Mouse (Mus musculus) adrenal gland, postnatal 4 days (tissue): ENCODE data around the gene Mest. TPM values are rescaled to one million over a fixed set of nuclear protein-coding genes. Genes with fewer than 3 reads are reported as not detected.

Experiments
- DNase-seq, 2 experiments: peaks; one replicate each; pipeline ENCODE4 v3.0.0; 2021 to 2022; ENCODE audit warnings: low spot score in 2 of 2, mixed read lengths in 2 of 2
- total RNA-seq, 2 experiments: library from RNA; stranded (reverse); gene quantifications; 2 replicates each; pipeline ENCODE4 v1.2.3; 2021

The Mest gene
- total RNA-seq, 2 experiments from 2014 or later = 359 to 373 TPM

DNA sequence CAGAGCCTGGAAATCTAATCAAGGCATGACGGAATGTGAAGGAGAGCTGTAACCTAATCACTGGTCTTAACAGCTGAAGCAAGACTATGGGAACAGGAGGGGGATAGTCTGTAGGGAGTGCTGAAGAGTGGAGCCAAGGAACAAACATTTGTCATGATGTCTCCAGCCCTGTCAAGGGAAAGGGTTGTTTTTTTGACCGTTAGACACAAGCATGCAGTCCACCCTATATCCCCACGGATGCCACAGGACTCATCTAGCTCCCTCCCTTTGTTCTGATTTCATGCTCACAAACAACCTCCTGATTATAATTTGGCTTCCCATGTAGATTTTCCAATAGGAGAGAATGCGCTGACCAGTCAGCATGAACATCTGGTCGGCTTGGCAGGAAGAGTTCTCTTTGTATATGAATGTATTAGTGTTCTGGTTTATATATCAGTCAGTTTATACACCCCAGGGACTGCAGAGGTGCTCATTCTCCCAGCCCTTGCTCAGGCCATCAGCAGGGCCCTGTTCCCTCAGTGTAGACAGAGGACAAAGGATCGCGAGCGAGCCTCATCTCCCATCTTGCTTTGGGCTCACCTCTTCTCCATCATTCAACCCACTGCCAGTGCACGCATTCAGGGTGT, 19.3 kb upstream of the Mest start:
- DNase-seq = no peak

DNA sequence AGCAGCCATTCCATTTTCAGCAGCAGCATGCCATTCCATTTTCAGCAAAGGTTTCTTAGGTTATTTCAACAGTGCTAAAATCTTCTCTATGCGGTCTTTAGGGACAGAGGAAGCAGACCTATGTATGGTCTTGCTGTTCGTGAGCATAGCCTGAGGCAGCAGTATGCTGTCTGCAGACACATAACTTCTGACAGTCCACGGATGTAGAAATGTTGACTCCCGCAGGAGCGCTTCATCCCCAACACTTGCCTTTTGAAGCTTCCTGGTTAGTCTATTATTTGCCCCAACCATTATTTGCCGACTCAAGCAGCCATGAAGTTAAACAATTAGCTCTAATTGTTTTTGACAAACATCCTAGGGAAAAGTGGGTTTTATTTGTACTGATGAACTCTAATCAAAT, 14.2 kb upstream of the Mest start:
- DNase-seq = no peak

GRCm38 (mm10) chr6:30710371-30711364, 12.7 kb upstream of the Mest start:
- no peak for DNase-seq

DNA sequence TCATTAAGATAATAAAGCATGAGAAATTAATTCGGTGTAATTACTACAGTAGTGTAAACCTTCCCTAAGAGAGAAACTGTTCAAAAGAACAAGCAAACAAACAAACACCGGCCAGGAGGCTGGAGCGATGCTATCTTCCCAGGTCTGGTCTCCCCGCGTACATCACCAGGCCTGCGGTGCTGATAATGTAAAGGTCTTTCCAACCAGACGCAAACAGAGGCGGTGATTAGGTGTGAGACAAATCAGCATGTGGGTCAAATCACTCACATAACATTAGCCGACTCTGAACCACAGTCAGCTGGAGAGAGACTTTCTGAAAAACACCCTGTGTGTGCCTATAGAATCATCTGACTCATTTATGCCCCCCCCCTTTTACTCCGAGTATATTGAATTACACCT, 12.0 kb upstream of the Mest start:
- no peak for DNase-seq

DNA sequence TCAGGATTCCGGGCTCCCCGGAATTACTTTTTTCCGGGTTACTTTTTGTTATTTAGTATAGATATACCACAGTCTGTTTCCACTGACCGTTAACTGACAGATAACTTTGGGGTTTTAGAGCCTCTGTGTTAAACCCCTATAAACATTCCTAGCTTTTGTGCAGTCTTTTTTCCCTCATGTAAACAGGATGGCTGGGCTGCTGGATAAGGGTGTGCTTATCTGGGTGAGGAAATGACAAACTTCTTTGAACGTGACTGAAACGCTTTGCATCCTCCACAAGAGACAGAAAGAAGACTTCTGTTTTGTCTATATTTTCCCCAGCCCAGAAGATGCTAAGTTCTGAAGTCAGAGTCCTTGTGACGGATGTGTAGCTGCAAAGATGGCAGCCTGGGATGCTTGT, 10.9 kb upstream of the Mest start:
- DNase-seq = no peak

- DNase-seq = no peak
Observed at GRCm38 (mm10) chr6:30713455-30713854, 9.9 kb upstream of the Mest start.

DNA sequence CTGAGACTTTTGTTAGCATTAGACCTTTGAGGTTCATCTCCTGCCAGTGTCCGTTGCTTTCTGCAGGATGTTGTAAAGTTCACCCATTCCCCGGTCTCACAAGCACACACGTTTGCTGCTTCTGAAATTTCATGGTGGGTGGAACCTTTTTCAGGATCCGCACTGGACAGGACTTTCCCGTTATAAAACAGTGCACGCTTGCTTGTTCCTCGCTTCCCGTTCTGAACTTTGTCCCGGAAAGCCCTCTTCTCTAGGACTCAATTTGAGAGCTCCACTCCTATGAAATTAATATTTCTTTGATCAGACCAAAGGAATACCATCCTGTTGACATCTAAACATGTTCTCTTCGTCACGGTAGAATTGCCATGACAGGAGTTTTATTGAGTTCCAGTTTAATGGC, 9.5 kb upstream of the Mest start:
- DNase-seq = no peak

DNA sequence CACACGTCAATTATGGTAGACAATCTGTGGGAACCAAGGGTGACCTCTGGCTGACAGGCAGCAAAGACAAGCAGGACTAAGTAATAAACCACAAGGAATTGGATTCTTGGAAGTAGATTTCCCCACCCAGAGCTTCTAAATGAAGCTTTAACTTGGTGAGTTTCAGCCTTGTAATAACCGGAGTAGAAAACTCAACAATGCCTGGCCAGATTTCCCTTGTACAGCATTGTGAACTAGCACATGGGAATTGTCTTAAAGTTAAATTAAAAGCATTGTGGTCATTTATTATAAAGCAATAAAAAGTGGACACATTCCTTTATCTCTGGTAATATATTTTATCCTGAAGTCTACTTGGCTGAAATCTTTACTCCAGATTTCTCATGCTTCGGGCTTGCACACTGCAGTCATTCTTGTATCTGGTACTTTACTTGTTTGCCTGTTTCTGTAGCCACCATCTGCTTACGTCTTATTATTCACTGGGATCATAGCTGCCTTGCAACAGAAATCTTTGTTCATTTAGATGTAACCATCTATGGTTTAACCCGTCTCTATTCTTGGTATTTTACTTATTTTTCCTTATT, 8.4 kb upstream of the Mest start:
- DNase-seq = no peak

GRCm38 (mm10) chr6:30716796-30717195, 6.6 kb upstream of the Mest start:
- DNase-seq = no peak

DNA sequence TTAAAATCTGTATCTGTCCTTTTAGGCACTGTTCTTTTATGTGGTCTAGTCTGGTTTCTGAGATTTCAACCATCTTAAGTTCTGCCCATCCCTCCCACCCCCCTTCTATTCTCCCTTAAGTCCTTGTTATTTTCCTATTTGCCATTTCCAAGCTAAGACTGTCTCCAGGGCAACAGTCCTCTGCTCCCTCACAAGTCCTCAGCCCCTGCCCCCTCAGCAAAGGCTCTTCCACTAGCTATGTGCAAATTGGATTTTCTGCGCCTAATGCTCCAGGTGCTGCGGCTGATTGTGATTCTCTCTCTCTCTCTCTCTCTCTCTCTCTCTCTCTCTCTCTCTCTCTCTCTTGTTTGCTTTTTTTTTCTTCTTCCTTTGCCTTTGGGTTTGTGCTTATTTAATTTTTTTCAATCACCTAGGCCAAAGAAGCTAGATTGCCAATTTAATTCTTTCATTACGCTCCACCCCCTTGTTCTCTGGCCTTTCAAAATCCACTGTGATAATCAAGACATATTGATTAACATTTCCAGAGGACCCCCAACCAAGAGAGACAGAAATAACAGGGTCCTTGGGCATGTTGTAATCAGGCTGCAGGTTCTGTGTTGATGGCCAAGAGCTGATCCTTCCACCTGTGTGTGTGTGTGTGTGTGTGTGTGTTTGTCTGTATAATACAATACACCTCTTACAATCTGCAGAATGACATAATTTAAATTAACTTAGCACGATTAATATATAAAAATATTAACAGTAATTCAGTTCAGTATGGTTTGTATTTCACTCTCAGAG, 772 bp upstream of the Mest start:
- DNase-seq = no peak

- DNase-seq = no peak
Observed at GRCm38 (mm10) chr6:30730301-30730971, 7.1 kb downstream of the Mest start.

- DNase-seq = no peak
Observed at GRCm38 (mm10) chr6:30732571-30733130, 9.3 kb downstream of the Mest start.

DNA sequence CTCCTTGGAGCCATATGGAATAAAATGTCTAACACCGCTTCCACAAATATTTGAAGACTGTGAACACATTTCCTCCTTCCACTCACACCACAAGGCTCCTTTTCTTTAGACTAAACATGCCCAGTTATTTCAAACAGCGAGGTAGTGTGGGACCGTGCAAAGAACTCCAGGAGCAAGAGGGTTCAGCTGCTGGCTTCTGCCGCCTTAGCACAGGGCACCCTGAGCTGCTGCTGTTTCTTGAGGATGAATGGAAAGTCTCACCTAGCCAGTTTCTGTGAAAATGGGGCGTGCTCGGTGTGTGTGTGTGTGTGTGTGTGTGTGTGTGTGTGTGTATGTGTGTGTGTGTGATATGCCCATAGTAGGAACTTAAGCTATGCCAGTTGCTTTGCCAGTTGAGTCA, 11.1 kb downstream of the Mest start:
- DNase-seq = no peak

DNA sequence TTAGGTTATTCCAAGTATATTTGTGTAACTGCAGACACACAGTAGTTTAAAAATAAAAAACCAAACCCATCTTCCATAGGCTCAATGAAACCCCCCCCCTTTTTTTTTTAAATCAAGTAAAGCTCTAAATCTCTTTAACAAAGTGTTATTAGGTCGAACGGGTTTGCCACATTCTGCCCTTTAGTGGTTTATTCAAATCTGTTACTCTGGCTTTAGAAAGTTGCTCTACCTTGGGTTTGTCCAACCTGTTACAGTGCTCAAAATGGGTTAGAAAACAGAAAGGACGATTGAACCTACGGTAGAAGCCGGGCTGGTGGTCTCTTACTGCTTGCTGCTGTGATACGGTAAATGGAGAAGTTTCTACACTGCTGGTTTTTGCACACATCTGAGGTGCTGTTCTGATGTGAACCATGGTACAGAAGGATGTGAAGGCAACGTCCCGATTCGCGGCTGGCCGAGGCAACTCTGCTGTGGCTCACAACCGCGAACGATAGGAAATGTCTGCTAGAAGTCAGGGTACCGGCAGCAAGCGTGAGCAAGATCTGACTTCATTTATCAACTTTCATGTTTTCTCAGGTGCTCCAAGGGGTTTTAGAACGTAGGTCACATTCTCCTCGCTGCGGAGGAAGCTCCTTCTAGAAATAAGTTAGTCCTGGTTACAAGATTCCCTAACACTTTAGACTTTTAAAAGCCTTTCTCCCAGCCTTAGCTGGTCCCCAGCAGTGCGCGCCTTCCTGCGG, 11.8 kb downstream of the Mest start:
- no peak for DNase-seq

- no peak for DNase-seq
Observed at GRCm38 (mm10) chr6:30735728-30736371, 12.5 kb downstream of the Mest start.

GRCm38 (mm10) chr6:30736372-30736762, 13.0 kb downstream of the Mest start:
- no peak for DNase-seq

- DNase-seq = peak; percentile 31 to 53
Observed at GRCm38 (mm10) chr6:30736864-30737547, 13.7 kb downstream of the Mest start.
